In the genomic region with DNA sequence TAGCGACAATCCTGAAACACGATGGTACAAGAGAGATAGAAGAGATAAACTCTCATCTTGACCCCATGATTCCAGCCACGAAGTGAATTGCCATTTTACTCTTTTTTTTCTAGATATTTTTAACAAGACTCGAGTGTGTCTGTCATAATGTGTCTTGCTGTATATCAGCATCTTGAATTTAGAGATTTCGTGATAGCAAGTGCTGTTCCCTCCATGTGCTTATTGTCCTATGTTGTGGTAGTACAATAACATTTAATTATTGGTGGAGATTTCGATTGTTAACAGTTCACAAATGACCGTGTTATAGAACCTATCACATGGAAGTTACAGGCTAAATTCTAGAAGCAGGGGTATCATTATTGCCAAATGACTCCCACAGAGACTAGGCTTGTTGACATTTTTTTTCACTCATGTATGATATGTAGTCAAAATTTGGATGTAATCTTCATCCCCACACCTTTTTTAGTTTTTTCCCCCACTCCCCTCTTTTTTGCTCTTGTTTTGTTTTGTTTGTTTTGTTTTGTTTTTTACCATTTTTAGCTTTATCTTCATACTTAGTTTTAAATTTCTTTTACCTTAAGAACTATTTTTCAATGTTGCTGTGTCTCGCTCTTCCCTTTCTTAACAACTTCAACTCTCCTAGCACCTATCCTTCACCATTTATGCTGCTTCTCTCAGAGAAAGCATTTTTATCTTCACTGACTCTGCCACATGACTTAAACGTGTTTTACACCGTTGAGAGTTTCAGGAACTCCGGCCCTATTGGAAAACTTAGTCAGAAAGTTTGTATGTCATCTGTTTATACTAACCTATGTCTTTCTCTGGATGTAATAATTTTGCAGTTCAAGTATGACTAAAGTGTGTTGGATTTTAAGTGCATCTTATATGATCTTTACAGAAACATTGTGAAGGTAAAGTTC, we compare ENCODE assay signal across 1 mouse cellular context.
TF ChIP-seq lines count a peak whose summit lies in the region.

No protein-coding gene starts in this region.

TF ChIP-seq in MEL, 35 proteins besides CTCF, POLR2A, EP300 and RAD21 (continued from another document):
- no peak for TF ChIP-seq TCF12 (IDR thresholded peaks at IDR 0.05; ENCODE audit: low read depth, low read length)
- no peak for TF ChIP-seq TBP (IDR thresholded peaks at IDR 0.05; ENCODE audit: low read depth, low read length)
- peak; percentile 70 for TF ChIP-seq MAX (IDR thresholded peaks at IDR 0.05; ENCODE audit: low read length)
- TF ChIP-seq GATA1 (IDR thresholded peaks at IDR 0.05; ENCODE audit: low read depth, low read length), result peak; percentile 38
- TF ChIP-seq MAFK (IDR thresholded peaks at IDR 0.05; ENCODE audit: borderline replicate concordance, low read depth, low read length), result no peak
- TF ChIP-seq CHD2 (IDR thresholded peaks at IDR 0.05; ENCODE audit: low read length), result no peak
- TF ChIP-seq MYB (IDR thresholded peaks at IDR 0.05; ENCODE audit: low read depth, low read length), result no peak
- no peak for TF ChIP-seq NRF1 (IDR thresholded peaks at IDR 0.05; ENCODE audit: insufficient read depth, low read depth, low read length, poor library complexity, severe bottlenecking)
- TF ChIP-seq TAL1 (IDR thresholded peaks at IDR 0.05; ENCODE audit: low read length), result no peak
- TF ChIP-seq UBTF (IDR thresholded peaks at IDR 0.05; ENCODE audit: borderline replicate concordance, insufficient read depth, low read depth, low read length), result 0 out of 2 replicates have a peak, but pooled peaks have one; percentile 46
- TF ChIP-seq USF2 (IDR thresholded peaks at IDR 0.05; ENCODE audit: borderline replicate concordance in 1 of 2, insufficient read depth in 1 of 2, low read depth in 1 of 2, low read length in 2 of 2), result no peak
- TF ChIP-seq BHLHE40 (IDR thresholded peaks at IDR 0.05; ENCODE audit: borderline replicate concordance, low read depth, low read length), result peak; percentile 28; the same call in 1 of the 2 replicates
- peak; percentile 93; the same call in 1 of the 2 replicates for TF ChIP-seq CHD1 (IDR thresholded peaks at IDR 0.05; ENCODE audit: low read depth, low read length)
- no peak; the same call in 1 of the 2 replicates for TF ChIP-seq HCFC1 (IDR thresholded peaks at IDR 0.05; ENCODE audit: low read depth, low read length)
- TF ChIP-seq GABPA (IDR thresholded peaks at IDR 0.05; ENCODE audit: low read depth, low read length), result no peak
- TF ChIP-seq MXI1 (IDR thresholded peaks at IDR 0.05; ENCODE audit: low read depth, low read length), result peak; percentile 92
- 0 out of 2 replicates have a peak, but pooled peaks have one; percentile 33 for TF ChIP-seq ZNF384 (IDR thresholded peaks at IDR 0.05; ENCODE audit: low read depth, low read length)
- TF ChIP-seq KAT2A (conservative IDR thresholded peaks at IDR 0.05; ENCODE audit: low read depth, low read length), result no peak; the same call in 1 of the 2 replicates
- TF ChIP-seq ZC3H11A (IDR thresholded peaks at IDR 0.05; ENCODE audit: low read depth, low read length), result no peak
- TF ChIP-seq RCOR1 (IDR thresholded peaks at IDR 0.05; ENCODE audit: low read depth, low read length), result no peak
- TF ChIP-seq ELF1 (IDR thresholded peaks at IDR 0.05; ENCODE audit: low read depth, low read length), result no peak
- no peak for TF ChIP-seq E2F4 (IDR thresholded peaks at IDR 0.05; ENCODE audit: borderline replicate concordance, low read depth, low read length)
- no peak for TF ChIP-seq NELFE (IDR thresholded peaks at IDR 0.05; ENCODE audit: low read depth, low read length)
